Mouse (Mus musculus) CH12.LX (cell line): ENCODE measurements around the gene Ranbp10.

ENCODE experiments used
- CTCF ChIP-seq, 2 experiments: IDR thresholded peaks in 1 of 2; conservative IDR thresholded peaks in 1 of 2; 2 replicates each; pipeline ENCODE4 v1.5.1; 2011 to 2012; ENCODE audit warnings: low read depth in 2 of 2, low read length in 2 of 2, improper control_type of control experiment in 1 of 2, inconsistent platforms in 1 of 2, mild to moderate bottlenecking in 1 of 2, moderate library complexity in 1 of 2
- E2F4 ChIP-seq: IDR thresholded peaks from 2 replicates; pipeline ENCODE4 v1.6.1; 2011; ENCODE audit warnings: low read depth, low read length, improper control_type of control experiment; ENCODE audit not compliant: insufficient replicate concordance
- EP300 ChIP-seq: IDR thresholded peaks from 2 replicates; pipeline ENCODE4 v1.6.1; 2011; ENCODE audit warnings: low read length, improper control_type of control experiment
- POLR2A ChIP-seq: IDR thresholded peaks from 2 replicates; pipeline ENCODE4 v1.6.1; 2011; ENCODE audit warnings: low read depth, mild to moderate bottlenecking, improper control_type of control experiment, low read length
- POLR2AphosphoS2 ChIP-seq: IDR thresholded peaks from 2 replicates; pipeline ENCODE4 v1.6.1; 2011; ENCODE audit warnings: low read depth, low read length, improper control_type of control experiment
- SIN3A ChIP-seq: IDR thresholded peaks from 2 replicates; pipeline ENCODE4 v1.6.1; 2012; ENCODE audit warnings: low read length, improper control_type of control experiment, inconsistent platforms
- USF1 ChIP-seq: IDR thresholded peaks from 2 replicates; pipeline ENCODE4 v1.6.1; 2014; ENCODE audit warnings: low read depth, mild to moderate bottlenecking, inconsistent platforms, low read length, improper control_type of control experiment
- ZKSCAN1 ChIP-seq: IDR thresholded peaks from 2 replicates; pipeline ENCODE4 v1.6.1; 2012; ENCODE audit warnings: low read depth, inconsistent platforms, low read length, improper control_type of control experiment, borderline replicate concordance

- TF ChIP-seq USF1 (no peak), POLR2A (no peak), EP300 (no peak), ZKSCAN1 (no peak), POLR2AphosphoS2 (no peak), CTCF (conservative IDR thresholded peaks at IDR 0.05 in 1 of 2, IDR thresholded peaks at IDR 0.05 in 1 of 2; ENCODE audit: low read depth in 2 of 2, low read length in 2 of 2) (no peak), E2F4 (no peak), SIN3A (no peak)
Observed at GRCm38 (mm10) chr8:105743301-105743700, 83.8 kb downstream of the Ranbp10 start.
